Mouse (Mus musculus): ENCODE measurements around the gene Rpl27.
"Not testable (repeated sequence)": the region's sequence is repeated elsewhere in the genome, so short reads cannot be mapped to it uniquely, and the experiment has no call there.

The Rpl27 gene

GRCm38 (mm10) chr11:101442127-101442693 lies at the start of gene Rpl27:
Gene Rpl27 (plus strand): TSS chr11:101442298.
- DNase-seq: peak; percentile 99

- DNase-seq: peak; percentile 79
Observed at GRCm38 (mm10) chr11:101395110-101395509, 47.0 kb upstream of the Rpl27 start.

GRCm38 (mm10) chr11:101415306-101415705 lies 26.8 kb upstream of the Rpl27 start:
- no peak for DNase-seq

- DNase-seq: peak; percentile 63
Observed at GRCm38 (mm10) chr11:101416433-101417100, 25.5 kb upstream of the Rpl27 start.

- DNase-seq: peak; percentile 85
Observed at GRCm38 (mm10) chr11:101417101-101417855, 24.8 kb upstream of the Rpl27 start, which contains the start of gene Aarsd1. Gene Aarsd1 (minus strand): TSS chr11:101417615.

- no peak for DNase-seq
Observed at GRCm38 (mm10) chr11:101418991-101419390, 23.1 kb upstream of the Rpl27 start.

- peak; percentile 44 for DNase-seq
Observed at GRCm38 (mm10) chr11:101419610-101420009, 22.5 kb upstream of the Rpl27 start.

- DNase-seq: no peak
Observed at GRCm38 (mm10) chr11:101420148-101420547, 21.9 kb upstream of the Rpl27 start.

- no peak for DNase-seq
Observed at GRCm38 (mm10) chr11:101424105-101424851, 17.8 kb upstream of the Rpl27 start, which contains the start of gene Gm27029. Gene Gm27029 (minus strand): TSS chr11:101424796.

- DNase-seq: peak; percentile 97
Observed at GRCm38 (mm10) chr11:101424925-101425813, 16.9 kb upstream of the Rpl27 start, which contains the start of the genes Rundc1 and Ptges3l. Gene Rundc1 (plus strand): TSS chr11:101425085. Gene Ptges3l (minus strand): TSS chr11:101425333.

- no peak for DNase-seq
Observed at GRCm38 (mm10) chr11:101426165-101426564, 15.9 kb upstream of the Rpl27 start.

- DNase-seq: no peak
Observed at GRCm38 (mm10) chr11:101431327-101431726, 10.8 kb upstream of the Rpl27 start.

GRCm38 (mm10) chr11:101433396-101433795 lies 8.7 kb upstream of the Rpl27 start:
- DNase-seq: no peak

- DNase-seq: no peak
Observed at GRCm38 (mm10) chr11:101435831-101436230, 6.3 kb upstream of the Rpl27 start.

GRCm38 (mm10) chr11:101436916-101437315 lies 5.2 kb upstream of the Rpl27 start:
- no peak for DNase-seq

- not testable (repeated sequence) for DNase-seq
Observed at GRCm38 (mm10) chr11:101438006-101438405, 4.1 kb upstream of the Rpl27 start.

- DNase-seq: not testable (repeated sequence)
Observed at GRCm38 (mm10) chr11:101441450-101442126, 510 bp upstream of the Rpl27 start.

- DNase-seq: no peak
Observed at GRCm38 (mm10) chr11:101442760-101443159, 662 bp downstream of the Rpl27 start.

- no peak for DNase-seq
Observed at GRCm38 (mm10) chr11:101446319-101446718, 4.2 kb downstream of the Rpl27 start.

- DNase-seq: not testable (repeated sequence)
Observed at GRCm38 (mm10) chr11:101446860-101447259, 4.8 kb downstream of the Rpl27 start.

GRCm38 (mm10) chr11:101447786-101448185 lies 5.7 kb downstream of the Rpl27 start:
- no peak for DNase-seq

Measured in liver (tissue).